Mouse (Mus musculus) T-cell, adult 66 days (primary cell): ENCODE measurements around the gene Rps2. TPM values are rescaled to one million over a fixed set of nuclear protein-coding genes. Genes with fewer than 3 reads are reported as not detected.

Experiments used
- total RNA-seq, 2 experiments: library from RNA; stranded (reverse); gene quantifications; 3 replicates in 1 of 2; 4 replicates in 1 of 2; pipeline ENCODE4 v1.2.4; 2023

The Rps2 gene
- 1,000 to 10,000 TPM; 1,514 to 1,529 TPM for total RNA-seq

GRCm38 (mm10) chr17:24717943-24718342, at the start of gene Rps2, which contains the start of gene Rnf151:
Rps2 (plus strand) TSS chr17:24718116.
Rnf151 (minus strand) TSS chr17:24718063.

GRCm38 (mm10) chr17:24669545-24670245, 48.2 kb upstream of the Rps2 start, which contains the start of gene Zfp598:
Zfp598 (plus strand) TSS chr17:24669687.

GRCm38 (mm10) chr17:24689251-24690081, 28.4 kb upstream of the Rps2 start, which contains the start of gene Syngr3:
Syngr3 (minus strand) TSS chr17:24689955.

GRCm38 (mm10) chr17:24696011-24696697, 21.8 kb upstream of the Rps2 start, which contains the start of the genes Gfer and Noxo1:
Gfer (minus strand) TSS chr17:24696156.
Noxo1 (plus strand) TSS chr17:24696234.

GRCm38 (mm10) chr17:24706982-24707800, 10.7 kb upstream of the Rps2 start, which contains the start of gene Tbl3:
Tbl3 (minus strand) TSS chr17:24707660.

GRCm38 (mm10) chr17:24724184-24724583, 6.3 kb downstream of the Rps2 start, which contains the start of gene Ndufb10:
Ndufb10 (minus strand) TSS chr17:24724478.

GRCm38 (mm10) chr17:24727618-24728017, 9.7 kb downstream of the Rps2 start, which contains the start of gene Rpl3l:
Rpl3l (plus strand) TSS chr17:24727820.

GRCm38 (mm10) chr17:24736330-24737051, 18.6 kb downstream of the Rps2 start, which contains the start of gene Msrb1:
Msrb1 (plus strand) TSS chr17:24736642.

GRCm38 (mm10) chr17:24752415-24753394, 34.8 kb downstream of the Rps2 start, which contains the start of gene Hs3st6:
Hs3st6 (plus strand) TSS chr17:24752988.

Other genes starting within 250 kb of the Rps2 start
- gene E4f1, start 247.8 kb upstream of the Rps2 start, total RNA-seq = 10 to 100 TPM; 64.4 to 88.9 TPM
- 10 to 100 TPM; 15.5 to 17.4 TPM for gene Pgp, start 247.7 kb upstream of the Rps2 start, total RNA-seq
- gene Bricd5, start 244.2 kb upstream of the Rps2 start, total RNA-seq = 1 to 10 TPM in 1 of 2 experiments, under 1 TPM in 1; 0.76 to 1.2 TPM
- 10 to 100 TPM; 27.6 to 29.2 TPM for gene Mlst8, start 239.0 kb upstream of the Rps2 start, total RNA-seq
- gene Caskin1, start 229.5 kb upstream of the Rps2 start, total RNA-seq = not detected
- gene Traf7, start 190.2 kb upstream of the Rps2 start, total RNA-seq = 100 to 1,000 TPM; 162 to 172 TPM
- 1 to 10 TPM; 1.8 to 2.0 TPM for gene Rab26, start 183.9 kb upstream of the Rps2 start, total RNA-seq
- gene Pkd1, start 168.3 kb upstream of the Rps2 start, total RNA-seq = 100 to 1,000 TPM; 103 to 104 TPM
- gene Tsc2, start 85.5 kb upstream of the Rps2 start, total RNA-seq = 10 to 100 TPM; 58.4 to 76.0 TPM
- gene Nthl1, start 85.4 kb upstream of the Rps2 start, total RNA-seq = 1 to 10 TPM; 4.3 to 5.2 TPM
- not detected for gene Slc9a3r2, start 67.8 kb upstream of the Rps2 start, total RNA-seq
- not detected for gene Npw, start 59.7 kb upstream of the Rps2 start, total RNA-seq
- gene Zfp598, start 48.4 kb upstream of the Rps2 start, total RNA-seq = 10 to 100 TPM; 63.7 to 67.1 TPM
- under 1 TPM in 1 of 2 experiments, not detected in 1; 0.47 TPM for gene Syngr3, start 28.2 kb upstream of the Rps2 start, total RNA-seq
- 10 to 100 TPM; 20.5 to 22.8 TPM for gene Gfer, start 22.0 kb upstream of the Rps2 start, total RNA-seq
- gene Noxo1, start 21.9 kb upstream of the Rps2 start, total RNA-seq = 1 to 10 TPM; 2.4 to 5.0 TPM
- gene Tbl3, start 10.5 kb upstream of the Rps2 start, total RNA-seq = 10 to 100 TPM; 27.4 to 33.3 TPM
- not detected for gene Rnf151, start 53 bp upstream of the Rps2 start, total RNA-seq
- 10 to 100 TPM; 64.9 to 73.3 TPM for gene Ndufb10, start 6.4 kb downstream of the Rps2 start, total RNA-seq
- gene Rpl3l, start 9.7 kb downstream of the Rps2 start, total RNA-seq = under 1 TPM in 1 of 2 experiments, not detected in 1; 0.56 TPM
- 10 to 100 TPM; 29.5 to 43.8 TPM for gene Msrb1, start 18.5 kb downstream of the Rps2 start, total RNA-seq
- gene Hs3st6, start 34.9 kb downstream of the Rps2 start, total RNA-seq = not detected
- gene Meiob, start 86.2 kb downstream of the Rps2 start, total RNA-seq = not detected
- 10 to 100 TPM; 27.1 to 30.0 TPM for gene Hagh, start 122.0 kb downstream of the Rps2 start, total RNA-seq
- gene Fahd1, start 132.2 kb downstream of the Rps2 start, total RNA-seq = 1 to 10 TPM; 1.6 to 2.0 TPM
- gene Igfals, start 147.9 kb downstream of the Rps2 start, total RNA-seq = 1 to 10 TPM; 1.0 to 1.2 TPM
- gene Nubp2, start 168.2 kb downstream of the Rps2 start, total RNA-seq = 10 to 100 TPM; 68.0 to 72.7 TPM
- gene Spsb3, start 168.5 kb downstream of the Rps2 start, total RNA-seq = 10 to 100 TPM; 33.6 to 34.4 TPM
- gene Eme2, start 177.0 kb downstream of the Rps2 start, total RNA-seq = 10 to 100 TPM; 64.6 to 66.7 TPM
- gene Mrps34, start 177.0 kb downstream of the Rps2 start, total RNA-seq = 10 to 100 TPM; 38.9 to 45.1 TPM
- gene Nme3, start 178.4 kb downstream of the Rps2 start, total RNA-seq = 10 to 100 TPM; 18.5 to 30.4 TPM
- gene Mapk8ip3, start 218.9 kb downstream of the Rps2 start, total RNA-seq = 100 to 1,000 TPM; 222 to 255 TPM
- gene Jpt2, start 242.6 kb downstream of the Rps2 start, total RNA-seq = 10 to 100 TPM; 20.0 to 29.0 TPM